Mouse (Mus musculus) lung, postnatal 0 days (tissue): ENCODE measurements around the gene Zpr1.

Experiments
- CTCF ChIP-seq: IDR thresholded peaks from 2 replicates; pipeline ENCODE4 v1.5.1; 2016; ENCODE audit warnings: antibody characterized with exemption, mild to moderate bottlenecking
- EP300 ChIP-seq: IDR thresholded peaks from 2 replicates; pipeline ENCODE4 v1.6.1; 2016; ENCODE audit warnings: antibody characterized with exemption, mild to moderate bottlenecking, control low read depth

GRCm38 (mm10) chr9:46224101-46224500 is 48.8 kb upstream of the Zpr1 start:
- TF ChIP-seq CTCF (no peak), EP300 (no peak)
